Mouse (Mus musculus): ENCODE data around the gene Timmdc1.

- TF ChIP-seq CTCF (IDR thresholded peaks at IDR 0.05) (no peak), POLR2A (IDR thresholded peaks at IDR 0.05; ENCODE audit: insufficient read depth, low read depth, low read length) (peak; percentile 48; the same call in 1 of the 2 replicates)
Observed at GRCm38 (mm10) chr16:38549479-38550396, 27.3 kb upstream of the Timmdc1 start, which contains the start of gene Poglut1.
